Mouse (Mus musculus) liver, embryonic 15.5 days (tissue): Measurements from ENCODE around the gene Ramp1. TPM values are rescaled to one million over a fixed set of nuclear protein-coding genes. Genes with fewer than 3 reads are reported as not detected.

Experiments
- ATAC-seq: fragments of 200-750 bp; cut with Nextera tagmentation; 2 replicates; pipeline ENCODE4 v1.8.0; 2017; ENCODE audit warnings: moderate number of reproducible peaks, mild to moderate bottlenecking, moderate library complexity; ENCODE audit not compliant: insufficient read depth
- H3K27ac ChIP-seq: fragments of 300-500 bp; sonication (generic); replicated peaks from 2 replicates; pipeline ENCODE4 v1.5.1; 2015; ENCODE audit warnings: mild to moderate bottlenecking, inconsistent platforms
- H3K27me3 ChIP-seq: fragments of 300-500 bp; sonication (generic); 2 replicates; pipeline ENCODE4 v1.6.1; 2015; ENCODE audit warnings: mild to moderate bottlenecking, inconsistent platforms
- H3K36me3 ChIP-seq: fragments of 300-500 bp; sonication (generic); replicated peaks from 2 replicates; pipeline ENCODE4 v1.6.1; 2015; ENCODE audit warnings: moderate library complexity, mild to moderate bottlenecking, inconsistent platforms
- H3K4me1 ChIP-seq: fragments of 300-500 bp; sonication (generic); replicated peaks from 2 replicates; pipeline ENCODE4 v1.6.1; 2015; ENCODE audit warnings: inconsistent platforms
- H3K4me2 ChIP-seq: fragments of 300-500 bp; sonication (generic); 2 replicates; pipeline ENCODE4 v1.6.1; 2015; ENCODE audit warnings: moderate library complexity, mild to moderate bottlenecking, inconsistent platforms
- H3K4me3 ChIP-seq: fragments of 300-500 bp; sonication (generic); replicated peaks from 2 replicates; pipeline ENCODE4 v1.5.1; 2015; ENCODE audit warnings: mild to moderate bottlenecking, inconsistent platforms
- H3K9ac ChIP-seq: fragments of 300-500 bp; sonication (generic); 2 replicates; pipeline ENCODE4 v1.6.1; 2015; ENCODE audit warnings: moderate library complexity, mild to moderate bottlenecking, inconsistent platforms
- H3K9me3 ChIP-seq: fragments of 300-500 bp; sonication (generic); replicated peaks from 2 replicates; pipeline ENCODE4 v1.6.1; 2016; ENCODE audit warnings: inconsistent platforms
- WGBS: fragments of 180-500 bp; shearing (Covaris S2); methylation state at CpG from one replicate; pipeline ENCODE4 v1.1.7; 2015; ENCODE audit warnings: mixed read lengths; ENCODE audit not compliant: insufficient replicate concordance; 5-methylcytosine and 5-hydroxymethylcytosine counted together
- polyA plus RNA-seq: library from polyadenylated mRNA; unstranded; fragments of >200 nt; fragmentation: Nextera tagmentation; extraction: Ambion mirVana; gene quantifications from 2 replicates; pipeline ENCODE4 v1.2.1, GENCODE M21; 2015

The Ramp1 gene
- polyA plus RNA-seq, 1 experiment from 2014 or later: 6.0 TPM

DNA sequence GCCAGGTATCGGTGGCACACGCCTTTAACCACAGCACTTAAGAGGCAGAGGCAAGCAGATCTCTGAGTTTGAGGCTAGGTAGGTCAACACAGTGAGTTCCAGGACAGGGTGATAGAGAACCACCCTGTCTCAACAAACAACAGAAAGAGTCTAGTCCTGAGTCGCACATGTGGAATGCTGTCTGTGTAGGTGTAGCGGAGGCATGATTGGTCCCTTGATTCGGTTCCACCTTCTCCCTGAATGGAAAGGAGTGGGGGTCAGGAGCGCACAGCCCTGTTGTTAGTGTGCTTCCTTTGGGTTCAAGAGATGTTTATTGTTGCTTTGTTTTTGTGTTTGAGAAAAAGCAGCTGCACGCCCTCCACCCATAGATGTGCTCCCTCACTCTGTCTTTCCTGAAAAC, 82.9 kb downstream of the Ramp1 start:
- 86% methylated on average over 7 of the region's 7 CpGs for WGBS
- Histone ChIP-seq H3K4me2 (no peak overlapping the region), H3K27ac (no peak overlapping the region), H3K36me3 (peaks cover 35% of the 10 kb centered on the region), H3K4me3 (no peak overlapping the region), H3K9ac (no peak overlapping the region), H3K27me3 (no peaks in the 10 kb centered on the region), H3K4me1 (peaks cover 11% of the 10 kb centered on the region; the same call in 1 of the 2 replicates), H3K9me3 (no peaks in the 10 kb centered on the region)
- no peak for ATAC-seq

DNA sequence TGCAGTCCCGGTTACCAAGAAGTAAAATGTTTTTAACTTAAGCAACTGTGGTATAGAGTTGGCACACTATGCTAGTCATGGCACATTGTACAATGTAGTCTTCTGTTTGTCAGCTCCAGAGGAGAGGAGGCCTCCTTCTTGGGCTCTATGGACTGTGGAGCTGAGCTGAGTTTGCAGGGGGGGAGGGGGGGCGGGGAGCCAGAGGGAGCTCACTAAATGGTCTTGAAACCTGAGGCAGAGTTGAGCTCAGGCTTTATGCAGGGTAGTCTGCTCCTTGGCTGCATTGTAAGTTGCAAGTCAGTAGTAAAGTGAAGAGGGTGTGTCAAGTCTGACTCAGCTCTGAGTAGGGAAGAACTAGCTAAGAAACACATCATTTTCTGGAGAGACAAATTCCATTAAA, 92.6 kb downstream of the Ramp1 start:
- H3K9ac ChIP-seq: no peak overlapping the region
- H3K9me3 ChIP-seq: no peaks in the 10 kb centered on the region
- H3K4me3 ChIP-seq: no peak overlapping the region
- H3K27me3 ChIP-seq: no peaks in the 10 kb centered on the region
- H3K4me2 ChIP-seq: no peak overlapping the region
- H3K36me3 ChIP-seq: peaks cover 43% of the 10 kb centered on the region
- H3K4me1 ChIP-seq: peaks cover 4% of the 10 kb centered on the region; the same call in 1 of the 2 replicates
- no peak overlapping the region for H3K27ac ChIP-seq
- WGBS: 80% methylated on average over 2 of the region's 2 CpGs
- ATAC-seq: peak; percentile 44; the same call in 1 of the 2 replicates

Other genes starting within 250 kb of the Ramp1 start
- gene Prlh, start 226.7 kb upstream of the Ramp1 start, polyA plus RNA-seq: not detected in 2 replicates
- gene Rab17, start 210.2 kb upstream of the Ramp1 start, polyA plus RNA-seq: 5.5 and 6.6 TPM in 2 replicates
- gene Lrrfip1, start 181.1 kb upstream of the Ramp1 start, polyA plus RNA-seq: 14.9 and 16.7 TPM in 2 replicates
- gene Rbm44, start 34.7 kb upstream of the Ramp1 start, polyA plus RNA-seq: 0.90 and 1.4 TPM in 2 replicates
- 66.9 and 68.6 TPM in 2 replicates for gene Ube2f, start 70.5 kb downstream of the Ramp1 start, polyA plus RNA-seq
- gene Scly, start 118.5 kb downstream of the Ramp1 start, polyA plus RNA-seq: 27.5 and 31.2 TPM in 2 replicates
- gene Espnl, start 142.3 kb downstream of the Ramp1 start, polyA plus RNA-seq: 0.01 and 0.02 TPM in 2 replicates
- gene Klhl30, start 171.2 kb downstream of the Ramp1 start, polyA plus RNA-seq: 0.13 and 0.22 TPM in 2 replicates
- gene Erfe, start 186.6 kb downstream of the Ramp1 start, polyA plus RNA-seq: 3.2 and 4.2 TPM in 2 replicates
- gene Ilkap, start 219.0 kb downstream of the Ramp1 start, polyA plus RNA-seq: 67.7 and 69.9 TPM in 2 replicates
- 21.1 and 24.1 TPM in 2 replicates for gene Hes6, start 234.2 kb downstream of the Ramp1 start, polyA plus RNA-seq